Mouse (Mus musculus): ENCODE results near the gene Triobp. TPM values are rescaled to one million over a fixed set of nuclear protein-coding genes. Genes with fewer than 3 reads are reported as not detected.

Gene Triobp
- polyA plus RNA-seq, 1 experiment, result 47.6 TPM

DNA sequence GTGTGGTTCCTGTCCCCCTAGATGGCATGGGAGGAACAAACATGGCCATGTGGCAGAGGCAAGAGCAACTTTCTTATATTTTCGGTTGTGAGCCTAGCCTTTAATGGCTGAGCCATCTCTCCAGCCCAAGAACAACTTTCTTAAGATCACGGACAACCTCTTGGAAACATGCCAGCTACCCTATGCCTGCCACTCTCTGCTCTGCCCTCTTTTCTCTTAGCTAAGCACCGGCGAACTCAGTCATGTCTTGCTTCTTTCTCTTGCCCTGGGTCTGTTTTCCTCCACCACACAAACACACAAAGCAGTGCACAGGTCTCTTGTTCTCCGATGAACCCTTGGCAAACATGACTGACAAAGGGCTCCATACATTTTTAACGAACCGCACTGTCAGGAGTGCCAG lies 1.3 kb upstream of the Triobp start:
- Histone ChIP-seq H3K27ac (ENCODE audit: insufficient read depth, low read depth, low read length) (no peak overlapping the region), H3K4me3 (ENCODE audit: insufficient read depth, low read depth, low read length) (no peak overlapping the region), H3K36me3 (ENCODE audit: control insufficient read depth, insufficient read depth, low read length) (no peaks in the 10 kb centered on the region), H3K27me3 (replicated peaks; ENCODE audit: control insufficient read depth, insufficient read depth, low read length) (no peaks in the 10 kb centered on the region), H3K4me1 (ENCODE audit: control insufficient read depth, insufficient read depth, low read length) (no peaks in the 10 kb centered on the region)
- TF ChIP-seq CTCF (conservative IDR thresholded peaks at IDR 0.05; ENCODE audit: insufficient read depth, insufficient read length, low read depth, low read length), result no peak
- TF ChIP-seq POLR2A (IDR thresholded peaks at IDR 0.05; ENCODE audit: low read depth, low read length), result no peak
- DNase-seq, result no peak
- WGBS, result 65% methylated on average over 7 of the region's 7 CpGs

DNA sequence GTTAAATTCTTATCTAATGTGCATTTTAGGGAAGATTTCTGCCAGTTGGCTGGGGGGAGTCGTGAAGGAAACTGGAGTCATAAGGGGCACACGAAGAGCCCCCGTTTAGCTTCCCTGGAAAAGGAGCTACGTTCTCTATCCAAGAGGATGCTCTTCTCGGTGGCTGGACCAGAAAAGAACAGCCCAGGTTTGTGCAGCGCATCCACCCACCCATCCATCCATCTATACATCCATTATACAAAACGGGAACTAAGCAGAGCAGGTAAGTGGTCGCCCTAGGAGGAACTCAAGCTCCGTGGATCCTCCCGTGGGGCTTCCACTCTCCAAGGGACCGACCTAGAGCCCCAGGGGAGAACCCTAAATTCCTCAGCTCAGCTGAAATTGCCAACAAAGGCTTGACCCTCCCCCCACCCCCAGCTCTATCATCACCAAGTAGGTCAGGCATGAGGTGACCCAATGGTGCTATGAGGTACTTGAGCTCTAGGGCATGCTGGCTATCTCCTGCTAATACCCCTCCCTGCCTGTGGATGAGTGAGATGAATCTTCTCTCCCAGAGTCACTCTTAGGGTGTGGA lies 715 bp downstream of the Triobp start:
- TF ChIP-seq POLR2A (IDR thresholded peaks at IDR 0.05; ENCODE audit: low read depth, low read length) (no peak), CTCF (conservative IDR thresholded peaks at IDR 0.05; ENCODE audit: insufficient read depth, insufficient read length, low read depth, low read length) (no peak)
- Histone ChIP-seq H3K4me3 (ENCODE audit: insufficient read depth, low read depth, low read length) (no peak overlapping the region), H3K4me1 (ENCODE audit: control insufficient read depth, insufficient read depth, low read length) (no peaks in the 10 kb centered on the region), H3K36me3 (ENCODE audit: control insufficient read depth, insufficient read depth, low read length) (no peaks in the 10 kb centered on the region), H3K27me3 (replicated peaks; ENCODE audit: control insufficient read depth, insufficient read depth, low read length) (no peaks in the 10 kb centered on the region), H3K27ac (ENCODE audit: insufficient read depth, low read depth, low read length) (no peak overlapping the region)
- DNase-seq, result no peak
- WGBS, result 8% methylated on average over 11 of the region's 11 CpGs

DNA sequence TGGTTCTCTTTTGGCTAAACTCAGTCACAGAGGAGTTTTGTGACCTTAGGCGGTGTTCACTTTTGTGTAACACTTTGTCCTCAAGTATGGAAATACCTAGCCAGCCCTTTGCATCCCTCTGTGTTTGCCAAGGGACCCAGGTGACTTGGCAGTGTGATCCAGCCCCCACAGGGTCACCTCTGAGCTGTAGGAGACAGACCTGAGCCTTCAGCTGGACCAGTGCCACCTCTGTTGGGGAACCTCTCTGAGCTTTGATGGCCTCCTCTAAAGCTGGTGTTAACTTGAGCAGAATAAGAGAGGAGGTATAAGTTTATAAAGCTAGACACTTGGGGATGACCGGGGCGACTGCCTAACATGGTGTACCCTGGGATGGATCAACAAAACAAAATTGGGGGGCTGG lies 1.4 kb downstream of the Triobp start:
- H3K4me3 ChIP-seq (ENCODE audit: insufficient read depth, low read depth, low read length), result no peak overlapping the region
- no peak for DNase-seq
- no peaks in the 10 kb centered on the region for H3K36me3 ChIP-seq (ENCODE audit: control insufficient read depth, insufficient read depth, low read length)
- no peaks in the 10 kb centered on the region for H3K4me1 ChIP-seq (ENCODE audit: control insufficient read depth, insufficient read depth, low read length)
- no peaks in the 10 kb centered on the region for H3K27me3 ChIP-seq (replicated peaks; ENCODE audit: control insufficient read depth, insufficient read depth, low read length)
- no peak overlapping the region for H3K27ac ChIP-seq (ENCODE audit: insufficient read depth, low read depth, low read length)
- TF ChIP-seq POLR2A (IDR thresholded peaks at IDR 0.05; ENCODE audit: low read depth, low read length), result no peak
- no peak for TF ChIP-seq CTCF (conservative IDR thresholded peaks at IDR 0.05; ENCODE audit: insufficient read depth, insufficient read length, low read depth, low read length)
- WGBS, result 96% methylated on average over 3 of the region's 3 CpGs

DNA sequence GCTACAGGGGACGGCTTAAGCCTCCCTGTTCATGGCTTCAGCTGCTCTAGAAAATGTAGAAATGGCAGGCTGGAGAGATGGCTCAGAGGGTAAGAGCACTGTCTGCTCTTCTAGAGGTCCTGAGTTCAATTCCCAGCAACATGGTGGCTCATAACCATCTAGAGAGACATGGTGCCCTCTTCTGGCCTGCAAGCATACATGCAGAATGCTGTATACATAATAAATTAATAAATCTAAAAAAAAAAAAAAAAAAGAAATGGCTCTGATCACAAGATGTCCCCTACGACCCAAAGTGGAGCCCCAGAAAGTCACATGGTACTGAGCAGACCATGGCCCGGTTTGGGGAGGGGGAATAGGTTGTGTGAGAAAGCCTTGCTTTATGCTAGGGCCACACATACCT lies 8.1 kb downstream of the Triobp start:
- no peaks in the 10 kb centered on the region for H3K27me3 ChIP-seq (replicated peaks; ENCODE audit: control insufficient read depth, insufficient read depth, low read length)
- TF ChIP-seq CTCF (conservative IDR thresholded peaks at IDR 0.05; ENCODE audit: insufficient read depth, insufficient read length, low read depth, low read length) (no peak), POLR2A (IDR thresholded peaks at IDR 0.05; ENCODE audit: low read depth, low read length) (no peak)
- H3K27ac ChIP-seq (ENCODE audit: insufficient read depth, low read depth, low read length), result no peak overlapping the region
- H3K4me1 ChIP-seq (ENCODE audit: control insufficient read depth, insufficient read depth, low read length), result no peaks in the 10 kb centered on the region
- H3K36me3 ChIP-seq (ENCODE audit: control insufficient read depth, insufficient read depth, low read length), result no peaks in the 10 kb centered on the region
- 79% methylated on average over 3 of the region's 3 CpGs for whole genome bisulfite sequencing
- DNase-seq, result no peak
- H3K4me3 ChIP-seq (ENCODE audit: insufficient read depth, low read depth, low read length), result no peak overlapping the region

DNA sequence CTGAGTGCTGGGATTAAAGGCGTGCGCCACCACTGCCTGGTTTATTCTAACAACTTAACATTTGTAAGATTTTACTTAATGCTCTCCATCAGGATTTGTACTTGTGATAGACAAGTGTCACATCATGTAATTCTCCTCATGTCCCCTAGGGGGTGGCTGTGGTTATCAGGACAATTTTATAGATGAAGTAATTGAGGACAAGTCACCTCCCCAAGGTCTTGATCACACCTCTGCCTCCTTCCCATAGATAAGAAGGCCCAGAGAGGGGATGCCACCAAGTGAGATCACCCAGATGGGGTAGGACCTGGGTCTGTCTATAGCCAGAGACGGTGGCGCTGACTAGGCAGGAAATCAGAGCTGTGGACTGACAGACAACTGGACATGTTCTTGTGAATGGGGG lies 8.8 kb downstream of the Triobp start:
- TF ChIP-seq CTCF (conservative IDR thresholded peaks at IDR 0.05; ENCODE audit: insufficient read depth, insufficient read length, low read depth, low read length) (no peak), POLR2A (IDR thresholded peaks at IDR 0.05; ENCODE audit: low read depth, low read length) (no peak)
- Histone ChIP-seq H3K27me3 (replicated peaks; ENCODE audit: control insufficient read depth, insufficient read depth, low read length) (no peaks in the 10 kb centered on the region), H3K36me3 (ENCODE audit: control insufficient read depth, insufficient read depth, low read length) (no peaks in the 10 kb centered on the region), H3K27ac (ENCODE audit: insufficient read depth, low read depth, low read length) (no peak overlapping the region), H3K4me1 (ENCODE audit: control insufficient read depth, insufficient read depth, low read length) (no peaks in the 10 kb centered on the region), H3K4me3 (ENCODE audit: insufficient read depth, low read depth, low read length) (no peak overlapping the region)
- DNase-seq, result peak; percentile 41
- WGBS, result 74% methylated on average over 4 of the region's 4 CpGs

DNA sequence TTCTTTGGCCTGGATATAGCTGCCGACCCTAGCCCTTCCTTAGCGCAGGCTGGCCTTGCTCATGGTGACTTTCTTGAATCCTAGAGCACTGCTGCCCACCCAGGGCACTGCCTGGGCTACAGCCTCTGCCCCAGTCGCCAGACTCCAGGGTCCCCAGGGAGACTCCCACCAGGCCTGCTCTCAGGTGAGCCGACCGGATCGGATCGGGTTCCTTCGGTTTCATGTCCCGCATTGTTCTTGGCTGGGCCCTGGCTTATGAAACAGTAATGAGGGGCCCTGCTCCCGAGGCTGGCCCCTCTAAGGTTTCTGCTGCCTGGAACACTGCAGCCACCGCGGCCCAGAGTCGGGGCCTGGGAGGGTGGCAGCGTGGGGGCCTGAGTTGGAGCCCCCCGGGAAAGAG lies 9.5 kb downstream of the Triobp start:
- Histone ChIP-seq H3K36me3 (ENCODE audit: control insufficient read depth, insufficient read depth, low read length) (no peaks in the 10 kb centered on the region), H3K27me3 (replicated peaks; ENCODE audit: control insufficient read depth, insufficient read depth, low read length) (no peaks in the 10 kb centered on the region), H3K27ac (ENCODE audit: insufficient read depth, low read depth, low read length) (no peak overlapping the region), H3K4me1 (ENCODE audit: control insufficient read depth, insufficient read depth, low read length) (no peaks in the 10 kb centered on the region), H3K4me3 (ENCODE audit: insufficient read depth, low read depth, low read length) (no peak overlapping the region)
- no peak for DNase-seq
- no peak for TF ChIP-seq CTCF (conservative IDR thresholded peaks at IDR 0.05; ENCODE audit: insufficient read depth, insufficient read length, low read depth, low read length)
- no peak for TF ChIP-seq POLR2A (IDR thresholded peaks at IDR 0.05; ENCODE audit: low read depth, low read length)
- WGBS, result 49% methylated on average over 15 of the region's 15 CpGs

DNA sequence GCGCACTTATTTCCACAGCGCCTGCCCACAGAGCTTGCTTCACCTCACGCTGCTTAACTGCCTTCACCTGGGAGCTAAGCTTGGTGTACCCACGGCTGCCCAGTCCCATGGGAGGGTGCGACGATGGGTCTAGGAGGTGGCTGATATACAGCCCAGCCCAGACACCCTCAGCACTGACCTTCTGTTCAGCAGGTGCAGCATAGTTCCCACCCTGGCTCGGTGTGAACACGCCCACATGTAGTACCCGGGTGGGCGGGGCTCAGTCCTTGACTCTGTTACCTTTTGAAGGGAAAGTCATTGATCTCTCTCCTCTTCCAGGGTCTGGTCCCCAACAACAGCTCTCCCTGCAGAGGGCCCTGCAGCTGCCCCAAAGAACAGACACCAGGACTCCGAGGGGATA lies 12.0 kb downstream of the Triobp start:
- 86% methylated on average over 11 of the region's 11 CpGs for WGBS

More for the DNA sequence above, 12.0 kb downstream of the Triobp start:
- TF ChIP-seq CTCF (conservative IDR thresholded peaks at IDR 0.05; ENCODE audit: insufficient read depth, insufficient read length, low read depth, low read length) (no peak), POLR2A (IDR thresholded peaks at IDR 0.05; ENCODE audit: low read depth, low read length) (no peak)
- H3K27ac ChIP-seq (ENCODE audit: insufficient read depth, low read depth, low read length), result no peak overlapping the region
- no peak overlapping the region for H3K4me3 ChIP-seq (ENCODE audit: insufficient read depth, low read depth, low read length)
- no peaks in the 10 kb centered on the region for H3K4me1 ChIP-seq (ENCODE audit: control insufficient read depth, insufficient read depth, low read length)
- no peak for DNase-seq
- no peaks in the 10 kb centered on the region for H3K27me3 ChIP-seq (replicated peaks; ENCODE audit: control insufficient read depth, insufficient read depth, low read length)
- no peaks in the 10 kb centered on the region for H3K36me3 ChIP-seq (ENCODE audit: control insufficient read depth, insufficient read depth, low read length)

Measured in kidney, adult 2 months (tissue).